In genomic region chr16:92353897-92354296, GRCm38 (mm10) we compare ENCODE assay signal across 31 mouse cellular contexts. TPM values are rescaled to one million over a fixed set of nuclear protein-coding genes. Genes with fewer than 3 reads are reported as not detected.
DNase-seq lines count a peak whose midpoint lies in the region; ATAC-seq and TF ChIP-seq lines count a peak whose summit lies in the region.
"Had no signal": no experiment of that assay in that cellular context is flagged by ENCODE, and none has a peak within 500 bp of the region (broad histone marks: within the 10 kb centered on the region; RNA-seq: fewer than 3 reads in every experiment).

No protein-coding gene starts in this region.

- no peak for DNase-seq in heart, embryonic 10.5 days (ENCODE audit: low spot score)
- DNase-seq in heart, adult 18-20 months, result no peak
- DNase-seq in limb, embryonic 11.5 days (ENCODE audit: low spot score), result peak; percentile 43
- no peak for DNase-seq in limb, embryonic 10.5 days (ENCODE audit: low spot score)
- DNase-seq in embryonic facial prominence, embryonic 14.5 days (ENCODE audit: low spot score), result peak; percentile 50
- peak; percentile 48 for DNase-seq in limb, embryonic 14.5 days (ENCODE audit: low spot score)
- no peak for DNase-seq in thymus, postnatal 10 days (ENCODE audit: low spot score in 2 of 2)
- DNase-seq: adrenal gland, postnatal 36 days; B cell, adult 2 months; cerebellum, adult 11 months; cerebellum, adult 2 months; cerebellum, adult 9-11 months; cerebellum, postnatal 25 days; forebrain, postnatal 0 days; gastrocnemius, postnatal 25 days; heart, adult 2 months; kidney, adult 11 months had no signal

- WGBS in heart, embryonic 10.5 days, result 83% methylated on average over 2 of the region's 2 CpGs
- 17% methylated on average over 2 of the region's 2 CpGs for WGBS in limb, embryonic 11.5 days
- 40% methylated on average over 2 of the region's 2 CpGs for WGBS in limb, embryonic 10.5 days
- WGBS in embryonic facial prominence, embryonic 14.5 days, result 28% methylated on average over 2 of the region's 2 CpGs
- WGBS in limb, embryonic 14.5 days, result 12% methylated on average over 2 of the region's 2 CpGs

- H3K9me3 ChIP-seq in heart, embryonic 10.5 days, result no peaks in the 10 kb centered on the region
- no peaks in the 10 kb centered on the region for H3K9me3 ChIP-seq in limb, embryonic 11.5 days (ENCODE audit: control insufficient read depth, low read length)
- H3K9me3 ChIP-seq in limb, embryonic 10.5 days (replicated peaks), result no peaks in the 10 kb centered on the region
- no peaks in the 10 kb centered on the region for H3K9me3 ChIP-seq in embryonic facial prominence, embryonic 14.5 days (ENCODE audit: control insufficient read depth, low read length)
- H3K9me3 ChIP-seq in limb, embryonic 14.5 days (ENCODE audit: control insufficient read depth, low read length), result no peaks in the 10 kb centered on the region
- H3K9me3 ChIP-seq: embryonic facial prominence, embryonic 15.5 days; heart, embryonic 12.5 days; hindbrain, embryonic 10.5 days; hindbrain, embryonic 13.5 days; intestine, embryonic 15.5 days had no signal

- peaks cover 51% of the 10 kb centered on the region for H3K4me1 ChIP-seq in heart, embryonic 10.5 days
- peaks cover 10% of the 10 kb centered on the region for H3K4me1 ChIP-seq in limb, embryonic 11.5 days (ENCODE audit: control insufficient read depth, insufficient read depth, low read length)
- H3K4me1 ChIP-seq in limb, embryonic 10.5 days, result peaks cover 42% of the 10 kb centered on the region
- peaks cover 23% of the 10 kb centered on the region for H3K4me1 ChIP-seq in embryonic facial prominence, embryonic 14.5 days (ENCODE audit: control insufficient read depth, insufficient read depth, low read length)
- H3K4me1 ChIP-seq in limb, embryonic 14.5 days (ENCODE audit: control insufficient read depth, insufficient read depth, low read length), result peaks cover 16% of the 10 kb centered on the region

- no peak overlapping the region for H3K4me3 ChIP-seq in heart, embryonic 10.5 days
- H3K4me3 ChIP-seq in limb, embryonic 11.5 days (ENCODE audit: low read depth, low read length), result no peak overlapping the region
- H3K4me3 ChIP-seq in limb, embryonic 10.5 days, result no peak overlapping the region
- H3K4me3 ChIP-seq in embryonic facial prominence, embryonic 14.5 days (ENCODE audit: low read depth, low read length), result no peak overlapping the region
- H3K4me3 ChIP-seq in limb, embryonic 14.5 days (replicated peaks; ENCODE audit: low read length), result no peak overlapping the region
- H3K4me3 ChIP-seq: embryonic facial prominence, embryonic 15.5 days; heart, adult 2 months; heart, embryonic 12.5 days; hindbrain, embryonic 10.5 days; hindbrain, embryonic 13.5 days; intestine, embryonic 15.5 days had no signal

- H3K27ac ChIP-seq in heart, embryonic 10.5 days, result peak overlapping the region; percentile 86; the same call in 1 of the 2 replicates
- H3K27ac ChIP-seq in limb, embryonic 11.5 days (replicated peaks; ENCODE audit: low read depth, low read length), result no peak overlapping the region; the same call in 1 of the 2 replicates
- no peak overlapping the region for H3K27ac ChIP-seq in limb, embryonic 10.5 days
- H3K27ac ChIP-seq in embryonic facial prominence, embryonic 14.5 days (replicated peaks; ENCODE audit: low read depth, low read length), result no peak overlapping the region
- H3K27ac ChIP-seq in limb, embryonic 14.5 days (replicated peaks; ENCODE audit: low read depth, low read length), result no peak overlapping the region
- H3K27ac ChIP-seq: embryonic facial prominence, embryonic 15.5 days; heart, adult 2 months; hindbrain, embryonic 10.5 days; hindbrain, embryonic 13.5 days; intestine, embryonic 15.5 days had no signal

- ATAC-seq in limb, embryonic 11.5 days (ENCODE audit: insufficient number of reproducible peaks, low FRiP score, low TSS enrichment, low read depth), result no peak
- 0 out of 2 replicates have a peak, but pooled peaks have one; percentile 35 for ATAC-seq in embryonic facial prominence, embryonic 14.5 days (ENCODE audit: low read depth)
- ATAC-seq in limb, embryonic 14.5 days (ENCODE audit: low FRiP score, low read depth), result no peak
- no peak for ATAC-seq in monocyte, adult 5-6 weeks (replicated peaks; ENCODE audit: insufficient number of reproducible peaks, low FRiP score, low TSS enrichment, poor library complexity, severe bottlenecking)
- ATAC-seq: activated CD4-positive, CD25-positive, alpha-beta regulatory T cell, adult 4 months; forebrain, embryonic 14.5 days; forebrain, postnatal 0 days; hindbrain, embryonic 16.5 days; intestine, embryonic 15.5 days had no signal

- TF ChIP-seq POLR2A in limb, embryonic 14.5 days (IDR thresholded peaks at IDR 0.05; ENCODE audit: borderline replicate concordance, extremely low read depth, insufficient read depth, insufficient read length), result no peak

- H3K4me2 ChIP-seq in limb, embryonic 11.5 days (ENCODE audit: low read depth, severe bottlenecking), result no peak overlapping the region
- no peak overlapping the region for H3K4me2 ChIP-seq in embryonic facial prominence, embryonic 14.5 days (ENCODE audit: low read depth, low read length)
- no peak overlapping the region for H3K4me2 ChIP-seq in limb, embryonic 14.5 days (replicated peaks; ENCODE audit: low read depth, low read length, severe bottlenecking)
- H3K4me2 ChIP-seq: embryonic facial prominence, embryonic 15.5 days; heart, embryonic 12.5 days; hindbrain, embryonic 13.5 days; intestine, embryonic 15.5 days had no signal

- no peaks in the 10 kb centered on the region for H3K36me3 ChIP-seq in heart, embryonic 10.5 days
- no peaks in the 10 kb centered on the region for H3K36me3 ChIP-seq in limb, embryonic 11.5 days (ENCODE audit: control insufficient read depth, insufficient read depth, low read length)
- no peaks in the 10 kb centered on the region for H3K36me3 ChIP-seq in limb, embryonic 10.5 days
- no peaks in the 10 kb centered on the region for H3K36me3 ChIP-seq in embryonic facial prominence, embryonic 14.5 days (ENCODE audit: control insufficient read depth, insufficient read depth, low read length)
- no peaks in the 10 kb centered on the region for H3K36me3 ChIP-seq in limb, embryonic 14.5 days (ENCODE audit: control insufficient read depth, insufficient read depth, low read length)
- H3K36me3 ChIP-seq: embryonic facial prominence, embryonic 15.5 days; heart, embryonic 12.5 days; hindbrain, embryonic 10.5 days; hindbrain, embryonic 13.5 days; intestine, embryonic 15.5 days had no signal

- no peaks in the 10 kb centered on the region for H3K27me3 ChIP-seq in heart, embryonic 10.5 days (ENCODE audit: insufficient read depth, poor library complexity, severe bottlenecking)
- H3K27me3 ChIP-seq in limb, embryonic 11.5 days (ENCODE audit: control insufficient read depth, insufficient read depth, low read length), result no peaks in the 10 kb centered on the region
- H3K27me3 ChIP-seq in limb, embryonic 10.5 days (ENCODE audit: low read depth, poor library complexity, severe bottlenecking), result peaks cover 30% of the 10 kb centered on the region
- peaks cover 7% of the 10 kb centered on the region; the same call in 1 of the 2 replicates for H3K27me3 ChIP-seq in embryonic facial prominence, embryonic 14.5 days (replicated peaks; ENCODE audit: control insufficient read depth, insufficient read depth, low read length)
- H3K27me3 ChIP-seq in limb, embryonic 14.5 days (ENCODE audit: control insufficient read depth, insufficient read depth, low read length), result 0 out of 2 replicates have a peak, but pooled peaks cover 4% of the 10 kb centered on the region
- H3K27me3 ChIP-seq: heart, embryonic 12.5 days; intestine, embryonic 15.5 days had no signal

- H3K9ac ChIP-seq in limb, embryonic 11.5 days (ENCODE audit: low read length), result no peak overlapping the region
- H3K9ac ChIP-seq in embryonic facial prominence, embryonic 14.5 days (ENCODE audit: low read depth, low read length), result no peak overlapping the region
- H3K9ac ChIP-seq in limb, embryonic 14.5 days (ENCODE audit: low read depth, low read length, severe bottlenecking), result no peak overlapping the region
- H3K9ac ChIP-seq: embryonic facial prominence, embryonic 15.5 days; forebrain, postnatal 0 days; heart, embryonic 12.5 days; hindbrain, embryonic 13.5 days; intestine, embryonic 15.5 days had no signal

RNA-seq across cellular contexts. Expression of gene Kcne1, which starts 5.4 kb away (rescaled TPM):
- 21.3 and 54.9 TPM in 2 replicates for polyA plus RNA-seq in heart, embryonic 10.5 days (2016; fragmentation: Nextera tagmentation; extraction: Ambion mirVana)
- total RNA-seq in heart, adult 18-20 months (2021), result 1 to 10 TPM; 7.1 to 7.8 TPM
- 0.09 and 0.11 TPM in 2 replicates for polyA plus RNA-seq in limb, embryonic 11.5 days (2014; fragmentation: Nextera tagmentation; extraction: Ambion mirVana)
- 0.05 and 0.40 TPM in 2 replicates for polyA plus RNA-seq in limb, embryonic 10.5 days (2016; fragmentation: Nextera tagmentation; extraction: Ambion mirVana)
- 0.21 TPM in 1 of 2 replicates, not detected in the other for polyA plus RNA-seq in embryonic facial prominence, embryonic 14.5 days (2014; fragmentation: Nextera tagmentation; extraction: Ambion mirVana)
- 0.08 and 0.09 TPM in 2 replicates for polyA plus RNA-seq in limb, embryonic 14.5 days (2012; rRNA removed)
- not detected in 2 replicates for polyA plus RNA-seq in limb, embryonic 14.5 days (2014; fragmentation: Nextera tagmentation; extraction: Ambion mirVana)
- total RNA-seq in monocyte, adult 5-6 weeks (2017), result not detected in 3 replicates
- total RNA-seq: adrenal gland, postnatal 10 days; adrenal gland, postnatal 36 days; common myeloid progenitor, adult 5-6 weeks; forebrain, postnatal 0 days; gastrocnemius, adult 8-10 months; gastrocnemius, postnatal 25 days; MEL had no signal
- polyA plus RNA-seq: activated CD4-positive, CD25-positive, alpha-beta regulatory T cell, adult 4 months; forebrain, postnatal 0 days had no signal

RNA-seq across cellular contexts. Expression of gene Fam243, which starts 32.7 kb away (rescaled TPM):
- polyA plus RNA-seq in heart, embryonic 10.5 days (2016; fragmentation: Nextera tagmentation; extraction: Ambion mirVana), result 0.10 TPM in 1 of 2 replicates, not detected in the other
- 1 to 10 TPM in 1 of 2 experiments, under 1 TPM in 1; 0.87 to 1.1 TPM for total RNA-seq in heart, adult 18-20 months (2021)
- polyA plus RNA-seq in limb, embryonic 11.5 days (2014; fragmentation: Nextera tagmentation; extraction: Ambion mirVana), result not detected in 2 replicates
- 0.13 TPM in 1 of 2 replicates, not detected in the other for polyA plus RNA-seq in limb, embryonic 10.5 days (2016; fragmentation: Nextera tagmentation; extraction: Ambion mirVana)
- not detected in 2 replicates for polyA plus RNA-seq in embryonic facial prominence, embryonic 14.5 days (2014; fragmentation: Nextera tagmentation; extraction: Ambion mirVana)
- polyA plus RNA-seq in limb, embryonic 14.5 days (2012; rRNA removed), result not detected in 2 replicates
- not detected in 2 replicates for polyA plus RNA-seq in limb, embryonic 14.5 days (2014; fragmentation: Nextera tagmentation; extraction: Ambion mirVana)
- not detected in 3 replicates for total RNA-seq in monocyte, adult 5-6 weeks (2017)
- total RNA-seq: adrenal gland, postnatal 10 days; adrenal gland, postnatal 36 days; common myeloid progenitor, adult 5-6 weeks; forebrain, postnatal 0 days; gastrocnemius, adult 8-10 months; gastrocnemius, postnatal 25 days; MEL had no signal
- polyA plus RNA-seq: activated CD4-positive, CD25-positive, alpha-beta regulatory T cell, adult 4 months; cerebellum, adult 2 months; embryonic facial prominence, embryonic 15.5 days; forebrain, embryonic 11.5 days; forebrain, postnatal 0 days; heart, embryonic 12.5 days; hindbrain, embryonic 10.5 days; hindbrain, embryonic 13.5 days; hindbrain, embryonic 16.5 days; intestine, embryonic 15.5 days had no signal

RNA-seq across cellular contexts. Expression of gene Smim11, which starts 52.8 kb away (rescaled TPM):
- polyA plus RNA-seq in heart, embryonic 10.5 days (2016; fragmentation: Nextera tagmentation; extraction: Ambion mirVana), result 114 and 117 TPM in 2 replicates
- 10 to 100 TPM; 80.8 to 88.3 TPM for total RNA-seq in heart, adult 18-20 months (2021)
- polyA plus RNA-seq in limb, embryonic 11.5 days (2014; fragmentation: Nextera tagmentation; extraction: Ambion mirVana), result 124 and 127 TPM in 2 replicates
- 112 and 114 TPM in 2 replicates for polyA plus RNA-seq in limb, embryonic 10.5 days (2016; fragmentation: Nextera tagmentation; extraction: Ambion mirVana)
- 131 and 155 TPM in 2 replicates for polyA plus RNA-seq in embryonic facial prominence, embryonic 14.5 days (2014; fragmentation: Nextera tagmentation; extraction: Ambion mirVana)
- 52.3 and 61.2 TPM in 2 replicates for polyA plus RNA-seq in limb, embryonic 14.5 days (2012; rRNA removed)
- 145 and 150 TPM in 2 replicates for polyA plus RNA-seq in limb, embryonic 14.5 days (2014; fragmentation: Nextera tagmentation; extraction: Ambion mirVana)
- total RNA-seq in monocyte, adult 5-6 weeks (2017), result 47.9 to 91.8 TPM (median 57.4 TPM) in 3 replicates

Comparison
In these comparisons a context has a peak if more than half of its experiments do, and no peak if none do; other contexts are left out.
1. DNase-seq: peak in limb, embryonic 11.5 days (single experiment), embryonic facial prominence, embryonic 14.5 days (single experiment) and limb, embryonic 14.5 days (single experiment); none in heart, embryonic 10.5 days (single experiment), heart, adult 18-20 months (0 of 2), limb, embryonic 10.5 days (single experiment) and thymus, postnatal 10 days (0 of 2).
2. RNA of gene Kcne1, which starts 5.4 kb away (polyA plus RNA-seq): 21.3 to 54.9 TPM in heart, embryonic 10.5 days; 0.21 TPM in embryonic facial prominence, embryonic 14.5 days, 0.08 to 0.09 TPM in limb, embryonic 14.5 days, 0.09 to 0.11 TPM in limb, embryonic 11.5 days and 0.05 to 0.40 TPM in limb, embryonic 10.5 days; every median in the first group is over 10 times any median in the second.